Mouse (Mus musculus) bone marrow, adult 2 months (tissue): ENCODE data around the gene Olfr794.

Experiments
- CTCF ChIP-seq: fragments of 200-500 bp; IDR thresholded peaks from 2 replicates; pipeline ENCODE4 v1.5.1; 2011; ENCODE audit warnings: low read length, control low read depth; ENCODE audit not compliant: control insufficient read depth, insufficient read depth
- POLR2A ChIP-seq: fragments of 200-500 bp; IDR thresholded peaks from 2 replicates; pipeline ENCODE4 v1.6.1; 2011; ENCODE audit warnings: low read depth, mild to moderate bottlenecking, control low read depth, low read length, borderline replicate concordance; ENCODE audit not compliant: control insufficient read depth

DNA sequence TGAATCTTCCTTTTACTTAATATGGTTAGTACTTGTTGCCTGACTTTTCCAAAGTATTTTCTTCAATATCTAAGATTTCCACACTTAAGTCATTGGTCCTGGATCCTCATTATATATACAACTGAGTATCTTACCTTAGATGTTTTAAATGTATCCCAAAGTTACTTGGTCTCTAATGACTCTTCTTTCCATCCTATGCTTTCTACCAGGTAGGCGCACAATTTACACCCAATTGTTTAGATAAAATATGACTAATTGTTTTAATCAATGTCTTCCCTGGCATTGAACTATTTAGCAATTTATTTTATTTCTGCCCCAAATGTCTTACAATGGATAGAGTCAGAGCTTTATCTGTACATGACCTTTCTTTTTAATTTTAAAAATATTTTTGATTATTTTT, 45.0 kb downstream of the Olfr794 start, which contains the start of gene Olfr796:
- TF ChIP-seq CTCF, result no peak
- TF ChIP-seq POLR2A, result no peak
